Mouse (Mus musculus) lung, embryonic 14.5 days (tissue): ENCODE data around the gene Smpd4. TPM values are rescaled to one million over a fixed set of nuclear protein-coding genes. Genes with fewer than 3 reads are reported as not detected.

Source experiments
- ATAC-seq: fragments of 200-750 bp; cut with Nextera tagmentation; 2 replicates; pipeline ENCODE4 v1.8.0; 2017; ENCODE audit warnings: mild to moderate bottlenecking, moderate TSS enrichment, moderate library complexity; ENCODE audit not compliant: insufficient read depth
- DNase-seq: peaks from one replicate; pipeline ENCODE4 v3.0.0-alpha.2; 2015
- H3K27ac ChIP-seq: fragments of 300-500 bp; sonication (generic); 2 replicates; pipeline ENCODE4 v1.5.1; 2014; ENCODE audit warnings: low read depth, mild to moderate bottlenecking, moderate library complexity
- H3K27me3 ChIP-seq: fragments of 300-500 bp; sonication (generic); 2 replicates; pipeline ENCODE4 v1.6.1; 2014; ENCODE audit warnings: low read length, control low read depth; ENCODE audit not compliant: insufficient read depth
- H3K36me3 ChIP-seq: fragments of 300-500 bp; sonication (generic); 2 replicates; pipeline ENCODE4 v1.6.1; 2014; ENCODE audit warnings: control low read depth; ENCODE audit not compliant: insufficient read depth
- H3K4me1 ChIP-seq: fragments of 300-500 bp; sonication (generic); 2 replicates; pipeline ENCODE4 v1.6.1; 2014; ENCODE audit warnings: antibody characterized with exemption, control low read depth; ENCODE audit not compliant: insufficient read depth
- H3K4me2 ChIP-seq: fragments of 300-500 bp; sonication (generic); 2 replicates; pipeline ENCODE4 v1.6.1; 2014; ENCODE audit warnings: mild to moderate bottlenecking
- H3K4me3 ChIP-seq: fragments of 300-500 bp; sonication (generic); 2 replicates; pipeline ENCODE4 v1.5.1; 2014; ENCODE audit warnings: low read depth, low read length
- H3K9ac ChIP-seq: fragments of 300-500 bp; sonication (generic); 2 replicates; pipeline ENCODE4 v1.6.1; 2014
- H3K9me3 ChIP-seq: fragments of 300-500 bp; sonication (generic); 2 replicates; pipeline ENCODE4 v1.6.1; 2016; ENCODE audit warnings: low read depth, low read length, control low read depth
- CTCF ChIP-seq: IDR thresholded peaks from 2 replicates; pipeline ENCODE4 v1.5.1; 2016; ENCODE audit warnings: antibody characterized with exemption, low read depth
- WGBS: fragments of 180-500 bp; shearing (Covaris S2); extraction: QIAGEN DNeasy Blood & Tissue Kit; methylation state at CpG from one replicate; pipeline ENCODE4 v1.1.7; 2014; 5-methylcytosine and 5-hydroxymethylcytosine counted together
- polyA plus RNA-seq: library from polyadenylated mRNA; unstranded; fragments of >200 nt; fragmentation: Nextera tagmentation; extraction: Ambion mirVana; gene quantifications from 2 replicates; pipeline ENCODE4 v1.2.1, GENCODE M21; 2014

Smpd4 gene
- polyA plus RNA-seq, 1 experiment from 2014 or later: 45.4 TPM

GRCm38 (mm10) chr16:17654188-17654795, 35.1 kb downstream of the Smpd4 start:
- no peak overlapping the region for H3K9ac ChIP-seq
- no peak overlapping the region for H3K4me3 ChIP-seq
- TF ChIP-seq CTCF: no peak
- 92% methylated on average over 4 of the region's 4 CpGs for WGBS
- H3K36me3 ChIP-seq: peaks cover 80% of the 10 kb centered on the region
- H3K4me2 ChIP-seq: no peak overlapping the region
- no peaks in the 10 kb centered on the region for H3K4me1 ChIP-seq
- no peak overlapping the region for H3K27ac ChIP-seq
- H3K27me3 ChIP-seq: no peaks in the 10 kb centered on the region
- DNase-seq: no peak
- H3K9me3 ChIP-seq: no peaks in the 10 kb centered on the region
- ATAC-seq: no peak

DNA sequence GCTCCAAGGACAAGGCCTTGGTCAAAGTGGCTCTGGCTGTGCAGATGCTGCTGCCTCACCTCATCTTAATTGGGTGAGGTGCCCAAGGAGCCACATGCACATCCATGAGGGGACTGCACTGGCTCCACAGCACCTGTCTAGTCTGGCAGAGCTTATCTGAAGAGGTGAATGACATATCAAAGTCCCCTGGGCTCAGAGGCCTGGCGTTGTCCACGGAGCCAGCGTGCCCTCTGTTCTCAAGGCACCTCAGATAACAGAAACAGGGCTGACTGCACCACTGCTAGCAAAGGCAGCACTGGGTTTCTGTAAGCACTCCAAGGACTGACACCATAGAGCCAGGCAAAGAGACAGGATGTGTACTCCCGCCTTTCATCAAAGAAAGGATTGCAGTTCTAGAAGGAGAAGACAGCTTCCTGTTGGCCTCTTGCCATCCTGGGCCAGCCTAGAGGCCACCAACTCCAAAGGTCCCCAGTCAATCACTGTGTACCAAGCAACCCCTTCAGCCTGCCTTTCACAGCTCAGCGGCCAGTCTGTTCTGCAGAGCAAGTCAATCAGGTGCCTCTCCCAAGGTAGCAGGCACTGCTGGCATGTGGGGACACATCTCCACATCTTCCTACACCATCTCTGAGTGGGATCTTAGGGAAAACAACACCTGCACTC, 37.2 kb downstream of the Smpd4 start:
- Histone ChIP-seq H3K4me3 (no peak overlapping the region), H3K27me3 (no peaks in the 10 kb centered on the region), H3K9me3 (no peaks in the 10 kb centered on the region), H3K4me1 (no peaks in the 10 kb centered on the region), H3K27ac (no peak overlapping the region), H3K36me3 (peaks cover 74% of the 10 kb centered on the region), H3K4me2 (no peak overlapping the region), H3K9ac (no peak overlapping the region)
- no peak for DNase-seq
- no peak for ATAC-seq
- WGBS: 86% methylated on average over 5 of the region's 5 CpGs
- no peak for TF ChIP-seq CTCF

DNA sequence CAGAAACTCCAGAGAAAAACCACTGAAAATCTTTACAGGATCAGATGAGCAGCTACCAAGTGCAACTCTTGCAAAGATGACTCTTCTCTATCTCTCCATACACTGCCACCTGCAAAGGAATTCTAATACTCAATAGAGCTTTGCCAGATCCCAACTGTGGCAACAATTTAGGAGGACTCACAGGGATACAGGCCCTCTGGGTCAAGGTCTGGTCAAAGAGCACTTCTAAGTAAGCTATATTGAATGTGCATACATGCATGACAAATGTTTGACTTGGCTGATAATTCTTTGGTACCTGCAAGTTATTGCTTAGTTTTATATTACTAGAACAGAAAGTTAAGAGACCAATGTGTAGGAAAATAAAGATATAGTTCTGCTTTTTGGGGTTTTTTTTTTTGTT, 46.4 kb downstream of the Smpd4 start:
- H3K9me3 ChIP-seq: no peaks in the 10 kb centered on the region
- no peaks in the 10 kb centered on the region for H3K27me3 ChIP-seq
- no peaks in the 10 kb centered on the region for H3K4me1 ChIP-seq
- no peak for TF ChIP-seq CTCF
- DNase-seq: no peak
- no peak overlapping the region for H3K9ac ChIP-seq
- no peak overlapping the region for H3K4me3 ChIP-seq
- H3K4me2 ChIP-seq: no peak overlapping the region
- no peak overlapping the region for H3K27ac ChIP-seq
- ATAC-seq: no peak
- peaks cover 67% of the 10 kb centered on the region for H3K36me3 ChIP-seq

- ATAC-seq (no peak), DNase-seq (no peak)
- no peak overlapping the region for H3K4me2 ChIP-seq
- H3K9me3 ChIP-seq: no peaks in the 10 kb centered on the region
- H3K36me3 ChIP-seq: peaks cover 72% of the 10 kb centered on the region
- no peaks in the 10 kb centered on the region for H3K4me1 ChIP-seq
- H3K27ac ChIP-seq: no peak overlapping the region
- H3K9ac ChIP-seq: no peak overlapping the region
- no peaks in the 10 kb centered on the region for H3K27me3 ChIP-seq
- no peak overlapping the region for H3K4me3 ChIP-seq
- no peak for TF ChIP-seq CTCF
Measured at GRCm38 (mm10) chr16:17669886-17670285, 50.7 kb downstream of the Smpd4 start.

Other genes with a start within 250 kb of the Smpd4 start
- 5.1 and 6.3 TPM in 2 replicates for gene Snap29, start 213.4 kb upstream of the Smpd4 start, polyA plus RNA-seq
- gene Pi4ka, start 213.0 kb upstream of the Smpd4 start, polyA plus RNA-seq: 33.8 and 37.9 TPM in 2 replicates
- gene Crkl, start 167.4 kb upstream of the Smpd4 start, polyA plus RNA-seq: 61.9 and 74.1 TPM in 2 replicates
- 1.3 and 1.5 TPM in 2 replicates for gene Aifm3, start 129.7 kb upstream of the Smpd4 start, polyA plus RNA-seq
- gene Lztr1, start 110.7 kb upstream of the Smpd4 start, polyA plus RNA-seq: 78.4 and 80.0 TPM in 2 replicates
- 47.4 and 51.4 TPM in 2 replicates for gene Thap7, start 88.2 kb upstream of the Smpd4 start, polyA plus RNA-seq
- 0.31 and 0.42 TPM in 2 replicates for gene Lrrc74b, start 58.1 kb upstream of the Smpd4 start, polyA plus RNA-seq
- gene P2rx6, start 57.5 kb upstream of the Smpd4 start, polyA plus RNA-seq: 1.6 and 1.7 TPM in 2 replicates
- 6.2 and 8.0 TPM in 2 replicates for gene Slc7a4, start 36.1 kb upstream of the Smpd4 start, polyA plus RNA-seq
- gene Ccdc74a, start 27.1 kb downstream of the Smpd4 start, polyA plus RNA-seq: 5.3 and 5.4 TPM in 2 replicates
- gene Med15, start 113.5 kb downstream of the Smpd4 start, polyA plus RNA-seq: 40.8 and 46.0 TPM in 2 replicates
- 67.0 and 70.7 TPM in 2 replicates for gene Klhl22, start 140.3 kb downstream of the Smpd4 start, polyA plus RNA-seq
- 32.7 and 36.3 TPM in 2 replicates for gene Scarf2, start 177.9 kb downstream of the Smpd4 start, polyA plus RNA-seq
- gene B830017H08Rik, start 213.8 kb downstream of the Smpd4 start, polyA plus RNA-seq: 0.18 TPM in 1 of 2 replicates, not detected in the other
- 2.6 and 2.7 TPM in 2 replicates for gene Car15, start 219.0 kb downstream of the Smpd4 start, polyA plus RNA-seq